Mouse (Mus musculus): ENCODE results near the gene Grasp.

DNA sequence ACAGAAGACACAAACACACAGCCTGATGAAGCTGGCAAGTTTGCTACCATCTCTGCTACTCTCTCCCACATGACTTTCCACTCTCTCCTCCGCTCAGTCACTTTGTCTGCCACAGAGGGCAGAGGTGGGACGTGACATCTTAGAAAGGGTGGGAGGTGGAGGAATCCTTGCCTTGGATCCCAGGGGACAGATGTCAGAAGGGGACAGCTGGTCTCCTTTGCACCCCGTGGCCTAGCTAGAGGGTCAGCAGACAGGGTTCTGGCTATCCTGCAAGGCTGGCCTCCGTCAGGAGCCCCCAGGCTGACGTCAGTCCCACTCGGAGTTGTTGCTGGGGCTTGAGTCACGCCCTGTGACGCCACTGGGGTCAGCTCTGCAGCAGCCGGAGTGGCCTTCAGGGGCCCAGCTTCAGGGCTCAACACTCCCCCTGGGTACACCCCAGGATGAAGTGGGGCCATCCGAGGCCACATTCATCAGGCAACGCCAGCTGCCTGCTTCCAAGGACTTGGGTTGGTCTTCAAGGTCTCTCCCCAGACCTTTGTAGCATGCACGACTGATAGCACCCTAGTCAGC lies 55.5 kb downstream of the Grasp start:
- TF ChIP-seq CTCF (IDR thresholded peaks at IDR 0.05; ENCODE audit: insufficient read depth, low read length) = no peak
- no peak for TF ChIP-seq POLR2A (IDR thresholded peaks at IDR 0.05; ENCODE audit: borderline replicate concordance, extremely low read depth, low read depth, low read length)

Data from lung, adult 2 months (tissue).